Mouse (Mus musculus) left cerebral cortex, postnatal 10 days (tissue): ENCODE results near the gene Pde6c. TPM values are rescaled to one million over a fixed set of nuclear protein-coding genes. Genes with fewer than 3 reads are reported as not detected.
A peak's percentile ranks its signal among the peaks of the same experiment; 100 is the strongest.

Experiments
- DNase-seq, 2 experiments: peaks; one replicate each; pipeline ENCODE4 v3.0.0; 2021 to 2022; ENCODE audit warnings: low spot score in 2 of 2, mixed read lengths in 1 of 2; ENCODE audit errors: extremely low spot score in 1 of 2
- intact Hi-C: fragments of 180-260 bp; cut with DNase I; formaldehyde crosslinking; loops from one replicate; pipeline ENCODE4 v1.15.1; 2025
- total RNA-seq, 2 experiments: library from RNA; stranded (reverse); gene quantifications; 2 replicates each; pipeline ENCODE4 v1.2.3; 2021

The Pde6c gene
- under 1 TPM; 0.39 to 0.58 TPM for total RNA-seq

DNA sequence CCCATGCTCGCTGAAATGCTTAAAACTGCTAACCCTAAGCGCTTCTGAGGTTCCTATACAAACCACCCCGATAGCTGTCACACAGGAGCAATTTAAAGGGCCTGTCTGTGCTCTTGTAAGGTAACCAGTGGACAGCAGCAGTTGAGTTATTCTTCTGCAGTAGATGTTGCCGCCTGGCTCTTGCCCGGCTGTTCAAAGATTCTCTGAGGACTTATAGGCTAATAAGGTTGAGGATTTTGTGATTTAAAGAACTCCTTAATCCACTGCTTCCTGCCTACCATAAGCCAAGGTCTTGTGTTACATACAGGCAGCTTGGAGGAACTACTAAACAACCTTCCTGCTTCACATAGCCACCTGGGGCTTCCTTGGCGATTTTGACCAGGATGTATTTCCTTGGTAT, at the start of gene Pde6c:
TSS of gene Pde6c (plus strand) at position 301 of the 400 bp plus-strand sequence.
- intact Hi-C loops, result no loop called here
- no peak for DNase-seq

DNA sequence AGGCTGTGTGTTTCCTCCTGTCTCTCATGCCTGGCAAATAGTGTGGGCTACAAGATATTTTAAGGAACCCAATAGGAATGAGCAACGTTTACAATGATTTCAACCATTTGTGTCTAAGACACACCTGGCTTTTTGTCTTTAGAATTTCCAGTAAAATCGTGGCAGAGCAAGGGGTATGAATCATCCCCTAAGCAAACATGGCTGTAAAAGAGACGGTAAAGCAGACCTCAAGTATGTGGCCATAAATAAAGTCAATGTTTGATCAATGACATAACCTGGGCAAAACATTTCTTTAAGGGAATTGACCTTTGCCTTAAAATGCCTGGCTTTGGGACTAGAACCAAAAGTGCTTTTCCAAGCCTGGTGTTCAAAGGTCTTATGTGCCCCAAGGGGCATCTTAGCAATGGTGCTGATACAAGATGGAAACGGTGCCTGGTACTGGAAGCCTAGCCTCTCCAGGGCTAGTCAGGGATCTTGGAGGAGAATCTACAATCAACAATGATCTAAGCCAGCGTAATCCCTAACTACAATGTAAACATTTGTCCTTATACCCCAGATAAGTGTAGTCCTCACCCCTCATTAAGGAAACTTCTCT, 49.6 kb upstream of the Pde6c start:
- intact Hi-C loops, result loop anchor here (10.0 kb wide), 1 partner anchor 112 kb away; no protein-coding TSS in a partner anchor
- no peak for DNase-seq

DNA sequence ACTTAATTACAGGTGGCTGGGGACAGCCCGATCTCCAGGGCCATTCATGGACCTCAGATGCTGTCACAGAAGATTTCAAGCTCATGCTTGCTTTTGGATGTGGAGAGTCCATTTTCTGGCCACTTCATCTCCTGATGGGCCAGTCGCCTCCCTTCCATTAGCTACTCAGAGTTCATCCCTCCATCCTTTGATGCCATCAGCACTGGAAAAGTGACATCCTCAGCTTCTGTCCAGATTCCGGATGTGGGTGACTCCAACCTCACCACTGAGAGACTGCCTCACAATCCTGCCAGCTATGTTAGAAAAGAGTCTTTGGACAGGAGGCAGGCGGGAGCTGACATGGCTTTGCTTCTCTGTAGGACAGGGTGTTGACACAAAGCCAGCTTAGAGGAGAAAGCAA, 46.7 kb upstream of the Pde6c start:
- intact Hi-C loops, result loop anchor here (10.0 kb wide), 1 partner anchor 109 kb away; no protein-coding TSS in a partner anchor
- no peak for DNase-seq

DNA sequence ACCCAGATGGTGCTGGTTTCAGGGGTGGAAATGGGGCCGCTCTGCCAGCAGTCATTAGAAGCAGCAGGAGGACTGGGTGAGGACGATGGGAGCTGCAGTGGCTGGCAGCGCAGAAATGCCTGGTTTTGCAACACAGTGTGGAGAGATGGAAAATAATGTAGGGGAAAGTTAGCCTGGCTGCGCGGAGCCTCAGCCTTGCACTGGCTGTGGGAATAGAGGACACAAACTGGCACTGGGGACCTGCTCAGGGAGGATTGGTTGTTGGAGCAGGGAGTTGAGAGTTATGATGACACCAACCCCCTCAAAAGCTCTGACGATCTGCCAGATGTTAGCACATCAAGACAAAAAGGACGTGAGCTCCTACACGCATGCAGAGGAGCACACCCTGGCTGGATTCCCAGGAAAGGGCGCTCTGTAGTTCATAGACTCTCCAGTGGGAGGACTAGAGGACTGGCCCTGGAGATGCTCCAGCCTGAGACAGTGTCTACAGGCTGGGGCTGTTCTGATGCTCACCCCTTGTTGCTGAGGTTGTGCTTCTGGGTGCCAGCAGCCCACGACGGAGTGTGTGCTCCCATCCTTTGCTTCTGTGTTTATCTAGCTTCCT, 45.5 kb upstream of the Pde6c start:
- intact Hi-C loops, result loop anchor here (10.0 kb wide), 1 partner anchor 108 kb away; no protein-coding TSS in a partner anchor
- DNase-seq, result peak; percentile 7 to 55

DNA sequence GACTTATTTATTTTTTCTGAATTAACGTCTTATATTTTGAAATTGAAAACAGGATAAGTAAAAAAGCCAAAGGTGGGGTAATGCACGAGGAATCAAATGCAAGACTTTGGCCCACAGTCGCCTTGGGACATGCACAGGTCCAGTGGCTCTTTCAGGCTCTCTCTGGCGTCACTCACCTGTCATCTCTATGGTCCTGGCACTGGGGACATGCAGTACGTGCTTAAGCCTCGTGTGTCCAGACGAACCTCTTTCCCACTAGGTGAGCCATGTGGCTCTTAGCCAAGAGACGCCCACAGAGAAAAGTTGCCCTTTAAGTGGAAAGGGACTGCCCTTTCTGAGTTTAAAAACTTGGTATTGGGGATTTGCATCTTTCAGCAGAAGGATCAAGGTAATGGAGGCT, 43.2 kb upstream of the Pde6c start:
- intact Hi-C loops, result loop anchor here (10.0 kb wide), 1 partner anchor 105 kb away; no protein-coding TSS in a partner anchor
- DNase-seq, result no peak

DNA sequence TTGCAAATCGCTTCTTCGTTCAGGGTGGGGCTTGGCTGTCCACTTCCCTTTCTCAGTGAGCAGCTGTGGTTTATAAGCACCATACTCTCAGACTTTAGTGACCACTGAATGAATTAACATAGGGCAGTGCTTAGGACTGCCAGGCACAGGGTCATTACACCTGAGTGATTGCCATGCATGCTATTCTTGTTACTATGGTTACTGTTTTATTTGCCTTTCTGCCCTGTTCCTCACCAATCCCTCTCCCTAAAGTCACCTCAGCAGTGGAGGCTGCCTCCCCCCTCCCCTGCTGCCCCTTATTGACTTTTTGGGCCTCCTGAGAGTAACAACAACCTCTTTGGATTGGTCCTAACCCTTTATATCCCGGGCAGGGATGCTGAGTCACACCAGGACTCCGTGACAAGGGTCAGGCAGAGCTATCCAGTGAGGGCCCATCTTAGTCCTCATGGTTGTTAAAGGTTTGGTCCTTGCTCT, 41.0 kb upstream of the Pde6c start:
- no peak for DNase-seq
- intact Hi-C loops, result no loop called here

DNA sequence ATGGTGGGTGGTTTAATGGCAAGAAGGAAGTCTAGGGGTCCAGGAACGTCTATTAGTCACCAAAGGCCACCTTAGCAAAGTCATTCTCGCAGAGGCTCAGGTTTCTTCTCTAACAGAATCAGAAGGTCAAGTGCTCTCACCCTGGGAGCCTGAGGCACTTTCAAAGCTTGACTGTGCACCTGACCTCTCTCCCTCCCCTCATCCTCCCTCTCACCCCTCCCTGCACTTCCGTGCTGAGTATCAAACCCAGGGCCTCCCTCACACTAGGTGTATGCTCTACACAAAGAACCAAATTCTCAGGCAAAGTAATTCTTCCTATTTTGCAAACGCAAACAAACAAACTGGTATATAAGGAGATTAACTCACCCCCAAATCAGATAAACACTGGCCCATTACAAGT, 36.4 kb upstream of the Pde6c start:
- intact Hi-C loops, result no loop called here

DNA sequence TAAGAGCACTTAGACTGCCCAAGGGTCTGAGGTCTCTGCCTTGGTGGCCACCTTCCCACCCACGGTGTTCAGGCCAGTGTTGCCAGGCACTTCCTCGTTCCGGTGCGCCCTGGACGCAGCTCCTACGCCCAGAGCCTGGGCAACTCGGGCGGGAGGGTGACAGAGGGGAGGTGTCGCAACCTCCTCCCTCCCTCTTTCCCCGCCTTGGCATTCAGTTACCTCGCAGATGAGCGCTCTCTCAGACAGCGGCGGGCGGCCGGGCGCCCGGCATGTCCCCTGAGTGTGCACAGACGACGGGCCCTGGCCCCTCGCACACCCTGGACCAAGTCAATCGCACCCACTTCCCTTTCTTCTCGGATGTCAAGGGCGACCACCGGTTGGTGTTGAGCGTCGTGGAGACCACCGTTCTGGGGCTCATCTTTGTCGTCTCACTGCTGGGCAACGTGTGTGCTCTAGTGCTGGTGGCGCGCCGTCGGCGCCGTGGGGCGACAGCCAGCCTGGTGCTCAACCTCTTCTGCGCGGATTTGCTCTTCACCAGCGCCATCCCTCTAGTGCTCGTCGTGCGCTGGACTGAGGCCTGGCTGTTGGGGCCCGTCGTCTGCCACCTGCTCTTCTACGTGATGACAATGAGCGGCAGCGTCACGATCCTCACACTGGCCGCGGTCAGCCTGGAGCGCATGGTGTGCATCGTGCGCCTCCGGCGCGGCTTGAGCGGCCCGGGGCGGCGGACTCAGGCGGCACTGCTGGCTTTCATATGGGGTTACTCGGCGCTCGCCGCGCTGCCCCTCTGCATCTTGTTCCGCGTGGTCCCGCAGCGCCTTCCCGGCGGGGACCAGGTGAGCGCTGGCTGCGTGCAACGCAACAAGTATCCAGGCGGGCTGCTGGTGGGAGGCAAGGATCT, 35.5 kb upstream of the Pde6c start, which contains the start of gene Ffar4:
TSS of gene Ffar4 (plus strand) at position 214 of the 901 bp plus-strand sequence.
- intact Hi-C loops, result no loop called here
- no peak for DNase-seq

More for the DNA sequence above, 36.4 kb upstream of the Pde6c start:
- no peak for DNase-seq

DNA sequence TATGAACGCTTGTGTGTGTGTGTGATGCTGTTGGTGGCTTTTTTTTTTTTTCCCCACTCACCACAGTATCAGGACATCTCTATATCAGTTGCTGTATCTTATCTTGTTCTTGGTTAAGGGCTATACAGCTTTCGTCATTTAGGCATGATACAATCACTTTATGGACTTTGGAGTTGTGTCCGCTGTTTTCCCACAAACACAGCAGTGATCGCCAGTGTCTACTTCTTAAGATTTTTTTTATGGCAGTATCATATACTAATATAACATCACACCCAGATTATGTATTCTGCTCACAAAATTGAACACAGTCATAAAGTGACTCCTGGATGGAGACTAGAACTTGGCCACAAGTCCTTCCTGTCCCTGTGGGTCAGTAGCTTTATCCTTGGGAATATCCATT, 24.7 kb upstream of the Pde6c start:
- DNase-seq, result no peak
- intact Hi-C loops, result no loop called here

DNA sequence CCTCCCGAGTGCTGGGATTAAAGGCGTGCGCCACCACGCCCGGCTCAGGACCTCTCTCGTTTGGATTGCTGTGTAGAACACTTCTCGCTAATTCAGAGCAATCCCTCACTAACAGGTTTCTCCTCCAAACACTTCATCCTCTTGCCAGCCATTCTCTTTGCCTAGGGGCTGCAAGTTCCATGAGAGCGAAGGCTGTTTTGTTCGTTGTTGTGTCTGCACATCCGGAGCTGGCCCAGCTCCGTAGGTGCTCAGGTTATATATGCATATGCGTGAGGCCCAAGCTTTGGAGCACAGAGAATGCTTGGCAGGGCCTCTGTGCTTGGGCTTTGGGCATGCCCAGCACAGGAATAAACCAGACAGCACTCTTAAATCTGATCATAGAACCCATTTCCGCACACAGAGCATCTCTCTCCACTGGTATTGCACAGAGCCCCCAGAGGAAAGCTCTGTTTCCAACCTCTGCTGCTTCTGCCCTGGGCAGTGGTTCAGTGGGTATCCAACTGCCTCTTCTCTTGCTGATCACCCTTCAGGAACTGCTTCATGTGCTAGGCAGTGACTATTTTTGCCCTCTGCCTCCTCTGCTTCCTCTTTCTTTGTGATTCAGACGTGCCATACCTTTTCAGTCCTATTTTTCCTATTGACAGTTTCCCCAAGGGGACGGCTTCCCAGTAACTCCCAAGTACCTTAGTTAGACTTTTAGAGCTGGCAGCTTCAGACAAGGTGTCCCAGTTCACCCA, 22.9 kb upstream of the Pde6c start:
- intact Hi-C loops, result no loop called here
- no peak for DNase-seq

DNA sequence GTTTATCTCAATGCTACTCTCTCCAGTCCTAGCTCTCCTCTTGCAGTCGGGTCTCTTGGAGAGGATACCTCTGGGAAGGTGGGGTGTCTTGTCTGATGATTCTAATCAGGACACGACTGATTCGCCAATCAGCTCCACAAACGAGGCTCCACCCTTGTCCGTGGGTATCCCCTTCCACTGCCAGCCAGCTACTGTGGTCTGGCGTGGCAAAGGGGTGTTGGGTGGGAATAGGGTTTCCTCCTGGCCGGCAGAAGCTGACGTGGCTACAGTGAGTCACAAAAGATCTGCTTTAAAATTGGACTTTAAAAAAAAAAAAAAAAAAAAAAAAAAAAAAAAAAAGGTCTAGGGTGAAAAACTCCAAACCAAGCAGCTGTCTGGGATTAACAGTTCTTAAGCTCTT, 21.5 kb upstream of the Pde6c start:
- DNase-seq, result no peak
- intact Hi-C loops, result no loop called here

DNA sequence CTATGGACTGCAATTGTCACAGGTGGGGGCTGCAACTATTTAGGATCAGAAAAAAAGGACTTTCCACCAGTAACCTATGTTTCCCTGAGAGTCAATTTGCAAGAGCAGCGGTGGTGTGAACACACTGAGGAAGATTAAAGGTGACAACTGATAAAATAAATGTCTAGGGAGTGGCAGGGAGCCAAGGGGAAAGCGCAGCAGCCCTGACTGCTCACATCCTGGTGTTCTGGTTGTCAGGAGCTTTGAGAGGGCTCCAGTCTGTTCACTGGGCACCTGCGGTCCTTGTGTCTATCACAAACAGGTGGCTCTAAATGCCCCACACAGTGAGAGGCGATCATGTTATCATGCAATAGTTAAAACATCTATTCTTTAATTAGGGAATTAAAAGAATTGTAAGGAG, 20.0 kb upstream of the Pde6c start:
- no peak for DNase-seq
- intact Hi-C loops, result no loop called here

DNA sequence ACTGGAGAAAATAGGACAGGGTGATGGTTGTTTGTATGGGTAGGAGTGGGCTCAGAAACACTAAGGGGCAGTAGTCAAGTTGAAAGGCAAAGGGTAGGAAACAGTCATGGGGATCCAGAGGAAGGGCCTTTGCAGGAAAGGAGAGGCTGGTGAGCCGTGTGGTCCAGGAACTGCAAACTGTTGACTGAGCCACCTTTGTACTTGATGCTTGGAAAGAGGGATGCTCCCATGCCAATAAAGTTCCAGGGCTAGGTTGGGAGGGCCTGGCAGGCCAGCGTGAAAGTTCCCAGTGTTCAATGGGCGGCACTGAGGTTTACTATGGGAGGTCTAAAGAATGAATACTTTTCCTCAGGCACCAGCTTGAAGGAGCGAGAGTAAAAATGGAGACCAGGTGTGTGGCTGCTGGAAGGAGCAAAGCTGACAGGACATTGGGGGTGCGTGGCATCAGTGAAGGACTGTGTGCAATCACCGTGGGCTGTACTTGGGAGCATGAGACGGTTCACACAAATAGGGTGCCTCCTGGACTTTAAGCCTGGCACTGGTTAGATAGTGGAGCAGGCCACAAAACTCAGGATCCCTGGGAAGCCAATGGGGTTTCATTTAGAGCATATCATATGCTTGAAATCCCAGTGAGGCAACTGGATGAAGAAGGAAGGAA, 17.6 kb upstream of the Pde6c start:
- intact Hi-C loops, result no loop called here
- DNase-seq, result no peak

DNA sequence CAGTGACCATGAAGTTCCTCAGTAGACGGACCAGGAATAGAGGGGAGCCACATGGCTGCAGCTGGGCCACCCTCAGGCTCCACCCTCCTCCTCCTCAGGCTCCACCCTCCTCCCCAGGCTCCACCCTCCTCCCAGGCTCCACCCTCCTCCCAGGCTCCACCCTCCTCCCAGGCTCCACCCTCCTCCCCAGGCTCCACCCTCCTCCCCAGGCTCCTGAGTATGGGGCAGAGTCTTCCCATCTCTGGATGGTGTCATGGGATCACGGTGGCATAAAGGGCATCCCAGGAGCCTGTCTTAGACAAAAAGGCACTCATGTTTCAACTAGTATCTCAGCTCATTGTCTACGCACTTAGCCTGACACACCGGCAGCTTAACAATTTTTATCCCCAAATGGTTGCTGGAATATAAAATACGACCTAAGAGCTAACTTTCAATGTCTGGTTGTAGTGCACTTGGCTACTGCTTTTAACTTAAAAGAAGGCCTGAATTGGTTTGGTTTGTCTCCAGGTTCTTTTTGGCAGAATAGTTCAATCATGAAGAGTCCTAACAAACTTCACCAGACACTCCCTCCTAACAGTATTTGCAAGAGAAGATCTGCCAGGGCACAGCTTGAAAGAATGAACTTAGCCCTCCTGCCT, 12.3 kb upstream of the Pde6c start:
- no peak for DNase-seq
- intact Hi-C loops, result no loop called here

DNA sequence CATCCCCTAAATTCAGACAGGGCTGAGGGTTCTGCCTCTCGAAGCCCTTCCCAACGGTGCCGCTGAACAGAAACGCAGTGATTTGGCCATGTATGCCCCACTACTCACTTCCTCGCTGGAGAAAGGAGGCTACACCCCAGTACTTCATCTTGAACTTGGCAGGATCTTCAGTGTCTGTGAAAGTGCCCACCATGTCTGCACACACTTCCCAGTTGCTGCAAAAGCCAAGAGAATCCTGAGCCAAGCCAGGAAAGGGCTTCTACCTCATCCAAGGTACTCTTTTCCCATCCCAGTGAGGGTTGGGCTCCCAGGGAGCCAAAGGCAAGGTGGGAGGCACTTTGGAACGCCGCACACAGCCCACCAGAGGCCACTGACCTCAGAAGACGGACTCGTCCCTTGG, 8.7 kb upstream of the Pde6c start:
- DNase-seq, result no peak
- intact Hi-C loops, result no loop called here

DNA sequence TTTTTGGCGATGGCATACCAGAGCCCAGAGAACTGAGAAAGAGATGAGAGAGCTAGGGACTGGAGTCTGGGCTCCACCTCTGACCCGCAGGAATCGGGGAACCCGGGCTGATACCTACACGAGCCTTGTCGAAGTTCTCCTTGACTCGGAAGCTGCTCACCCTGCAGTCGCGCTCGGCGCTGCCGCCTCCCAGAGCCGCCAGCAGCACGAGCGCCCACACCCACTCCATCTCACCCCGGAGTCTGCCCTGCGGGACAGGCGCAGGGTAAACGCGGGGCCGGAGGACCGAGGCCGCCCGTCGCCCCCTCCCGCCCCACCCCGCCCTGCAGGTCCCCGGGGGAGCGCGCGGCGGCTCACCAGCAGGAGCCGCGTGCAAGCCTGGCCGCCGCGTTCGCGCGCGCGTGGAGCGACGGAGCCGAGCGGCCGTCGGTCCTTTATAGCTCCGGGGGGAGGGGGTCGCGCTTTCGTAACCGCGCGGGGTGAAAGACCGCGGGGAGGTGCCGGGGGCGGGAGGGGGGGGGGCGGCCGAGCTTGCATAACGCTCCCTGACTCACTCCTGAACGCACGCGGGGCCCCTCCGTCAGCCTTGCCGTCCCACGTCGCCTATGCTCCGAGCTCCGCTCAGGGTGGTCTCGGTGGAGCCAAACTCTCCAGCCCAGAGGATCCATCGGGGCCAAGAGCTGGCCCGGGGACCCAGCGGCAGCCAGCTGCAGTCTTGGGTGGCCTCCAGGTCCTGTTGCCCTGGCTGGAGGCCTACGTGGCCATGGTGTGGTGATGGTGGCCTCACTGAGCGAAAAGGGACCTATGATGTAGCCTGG, 8.0 kb upstream of the Pde6c start:
- DNase-seq, result peak in 1 of 2 experiments; percentile 38
- intact Hi-C loops, result no loop called here

DNA sequence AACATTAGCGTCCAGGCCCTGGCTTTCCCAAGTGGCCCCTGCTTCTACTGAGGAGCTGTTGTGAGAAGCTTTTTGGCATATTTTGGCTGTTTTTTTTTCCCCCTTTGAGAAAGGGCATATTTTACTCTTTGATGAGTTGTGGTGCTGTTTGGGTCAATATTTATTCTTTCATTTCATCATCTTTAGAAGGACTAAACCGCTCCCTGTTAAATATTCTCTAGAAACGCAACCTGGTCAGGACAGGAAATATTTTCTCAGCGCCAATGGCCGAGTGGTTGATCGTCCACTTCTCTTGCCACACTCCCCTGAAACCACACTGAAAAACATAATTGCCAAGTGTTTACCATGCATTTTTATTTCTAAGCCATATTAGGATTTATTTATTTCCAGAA, 7.4 kb upstream of the Pde6c start, which contains the start of gene Rbp4:
TSS of gene Rbp4 (minus strand) at position 63 of the 392 bp plus-strand sequence.
- intact Hi-C loops, result no loop called here

More for the DNA sequence above, 7.4 kb upstream of the Pde6c start, which contains the start of gene Rbp4:
- DNase-seq, result no peak
